Mouse (Mus musculus): ENCODE measurements around the gene Mrpl43.

Gene Mrpl43

GRCm38 (mm10) chr19:45007425-45008191 lies 1.4 kb upstream of the Mrpl43 start:
- DNase-seq (ENCODE audit: low spot score): no peak

GRCm38 (mm10) chr19:45007021-45007420 lies 779 bp upstream of the Mrpl43 start:
- no peak for DNase-seq (ENCODE audit: low spot score)

DNA sequence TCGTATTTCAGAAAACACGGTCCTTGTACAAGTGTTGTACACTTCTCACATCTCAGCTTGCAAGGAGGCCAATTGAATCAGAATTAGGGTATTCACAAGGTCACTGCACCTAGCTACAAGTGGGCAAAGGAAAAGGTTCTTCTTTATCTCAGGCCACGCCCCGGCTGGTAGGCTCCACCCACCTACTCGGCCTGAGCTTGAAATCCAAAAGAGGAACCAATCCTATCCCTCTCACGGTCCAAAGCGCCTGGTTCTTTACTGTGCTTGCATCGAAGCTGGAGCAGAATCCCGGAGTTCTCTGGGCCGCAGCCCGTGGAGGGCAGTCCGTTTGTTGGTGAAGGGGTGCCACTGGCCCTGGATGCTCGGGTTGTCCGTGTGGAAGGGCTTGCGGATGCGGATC lies 798 bp downstream of the Mrpl43 start, which contains the start of gene Twnk:
Gene Twnk (plus strand): TSS at position 220 of the 400 bp plus-strand sequence.
- DNase-seq (ENCODE audit: low spot score): peak; percentile 43

GRCm38 (mm10) chr19:45003740-45004516 lies 2.3 kb downstream of the Mrpl43 start:
- no peak for DNase-seq (ENCODE audit: low spot score)

- no peak for DNase-seq (ENCODE audit: low spot score)
These were observed 3.9 kb downstream of the Mrpl43 start for GRCm38 (mm10) chr19:45002301-45002700.

- DNase-seq (ENCODE audit: low spot score): no peak
These were observed 6.6 kb downstream of the Mrpl43 start for GRCm38 (mm10) chr19:44999647-45000046.

GRCm38 (mm10) chr19:44997786-44998185 lies 8.5 kb downstream of the Mrpl43 start:
- no peak for DNase-seq (ENCODE audit: low spot score)

DNA sequence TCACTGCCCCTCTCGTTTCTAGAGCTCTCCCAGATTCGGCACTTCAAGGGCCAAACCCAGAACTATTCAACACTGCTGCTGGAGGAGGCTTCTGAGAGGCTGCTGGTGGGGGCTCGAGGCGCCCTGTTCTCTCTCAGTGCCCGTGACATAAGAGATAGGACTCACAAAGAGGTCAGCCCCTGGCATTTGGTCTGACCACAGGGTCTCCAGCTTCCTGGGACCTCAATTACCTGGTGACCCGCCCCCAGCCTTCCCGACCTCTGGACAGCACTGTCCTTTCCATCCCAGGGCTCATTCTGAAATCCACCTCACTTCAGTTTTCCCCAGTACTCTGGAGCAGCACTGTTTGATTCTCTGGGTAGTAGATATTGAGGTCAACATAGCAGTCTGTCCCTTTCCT lies 13.5 kb downstream of the Mrpl43 start:
- no peak for DNase-seq (ENCODE audit: low spot score)

- peak; percentile 76 for DNase-seq (ENCODE audit: low spot score)
These were observed 14.0 kb downstream of the Mrpl43 start for GRCm38 (mm10) chr19:44992246-44992645.

GRCm38 (mm10) chr19:44991031-44991430 lies 15.2 kb downstream of the Mrpl43 start:
- peak; percentile 83 for DNase-seq (ENCODE audit: low spot score)

GRCm38 (mm10) chr19:44989567-44990495 lies 16.4 kb downstream of the Mrpl43 start:
- peak; percentile 42 for DNase-seq (ENCODE audit: low spot score)

DNA sequence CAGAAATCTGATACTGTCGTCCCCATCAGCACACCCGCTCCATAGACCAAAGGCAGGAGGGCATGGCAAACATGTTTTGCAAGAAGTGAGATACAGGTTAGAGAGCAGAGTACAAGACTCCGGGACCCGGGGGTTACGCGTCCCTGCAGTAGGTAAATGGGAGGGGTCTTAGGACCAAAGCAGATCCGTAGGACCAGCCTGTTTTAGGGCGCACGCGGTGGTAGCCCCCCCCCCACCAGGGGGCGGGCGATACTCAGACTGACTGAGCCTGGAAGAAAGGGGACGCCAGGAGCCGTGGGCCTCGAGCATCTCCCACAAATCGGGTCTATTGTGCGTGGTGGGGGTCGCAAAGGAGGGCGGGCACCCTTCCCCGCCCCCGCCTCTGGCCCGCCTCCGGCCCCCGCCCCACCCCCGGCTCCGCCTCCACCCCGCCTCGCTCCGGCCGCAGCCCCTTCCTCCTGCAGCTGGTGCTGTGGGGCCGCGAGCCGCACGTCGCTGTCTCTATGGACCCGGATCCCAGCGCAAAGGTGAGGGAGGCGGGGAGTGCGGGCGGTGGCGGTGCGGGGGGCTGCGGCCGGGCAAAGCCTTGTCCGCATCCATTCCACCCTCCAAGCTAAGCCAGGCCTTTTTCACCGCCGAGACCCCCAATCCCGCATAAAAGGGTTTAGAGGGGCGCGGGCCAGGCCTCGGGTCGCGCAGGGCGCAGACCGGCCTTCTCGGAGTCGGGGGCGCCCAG lies 17.2 kb downstream of the Mrpl43 start, which contains the start of gene Sema4g:
Gene Sema4g (plus strand): TSS at position 271 of the 736 bp plus-strand sequence.
- peak; percentile 74 for DNase-seq (ENCODE audit: low spot score)

DNA sequence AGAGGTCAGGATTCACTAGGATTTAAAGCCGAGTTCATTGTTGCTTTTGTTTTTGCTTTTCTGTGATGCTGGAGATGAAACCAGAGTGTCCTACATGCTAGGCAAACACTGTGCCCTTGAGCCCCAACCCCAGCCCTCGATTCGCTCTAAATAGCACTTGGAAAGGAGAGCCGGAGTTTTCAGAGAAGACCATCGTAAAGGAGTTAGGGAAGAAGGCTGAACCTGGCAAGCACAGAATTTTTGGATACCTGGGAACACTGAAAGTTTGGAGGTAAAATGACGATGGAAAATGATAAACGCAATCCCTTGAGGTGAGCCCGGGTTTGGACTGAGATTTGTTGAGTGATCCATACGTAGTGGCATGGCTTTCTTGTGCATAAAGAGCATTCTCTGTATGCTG lies 17.9 kb downstream of the Mrpl43 start:
- no peak for DNase-seq (ENCODE audit: low spot score)

DNA sequence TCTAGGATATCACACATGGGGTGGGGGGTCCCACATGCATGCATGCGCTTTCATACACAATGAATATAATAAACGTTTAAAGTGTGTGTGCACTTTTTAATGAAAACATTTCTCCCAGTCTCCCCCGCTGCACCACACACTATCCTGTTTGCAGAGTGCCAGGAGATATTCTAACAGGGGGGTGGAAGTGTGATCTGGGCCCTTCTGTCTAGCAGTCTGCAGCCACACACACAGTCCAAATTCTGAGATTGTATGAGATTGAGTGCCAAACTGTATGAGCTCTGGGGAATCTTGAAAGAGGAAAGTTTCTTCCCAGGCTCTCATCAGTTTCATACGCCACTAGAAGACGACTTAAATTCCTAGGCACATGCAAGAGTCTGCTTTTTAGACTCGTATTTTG lies 18.4 kb downstream of the Mrpl43 start:
- no peak for DNase-seq (ENCODE audit: low spot score)

GRCm38 (mm10) chr19:44987004-44987403 lies 19.2 kb downstream of the Mrpl43 start:
- DNase-seq (ENCODE audit: low spot score): no peak

GRCm38 (mm10) chr19:44985159-44985988 lies 20.9 kb downstream of the Mrpl43 start:
- DNase-seq (ENCODE audit: low spot score): no peak

- no peak for DNase-seq (ENCODE audit: low spot score)
These were observed 21.8 kb downstream of the Mrpl43 start for GRCm38 (mm10) chr19:44984420-44984819.

DNA sequence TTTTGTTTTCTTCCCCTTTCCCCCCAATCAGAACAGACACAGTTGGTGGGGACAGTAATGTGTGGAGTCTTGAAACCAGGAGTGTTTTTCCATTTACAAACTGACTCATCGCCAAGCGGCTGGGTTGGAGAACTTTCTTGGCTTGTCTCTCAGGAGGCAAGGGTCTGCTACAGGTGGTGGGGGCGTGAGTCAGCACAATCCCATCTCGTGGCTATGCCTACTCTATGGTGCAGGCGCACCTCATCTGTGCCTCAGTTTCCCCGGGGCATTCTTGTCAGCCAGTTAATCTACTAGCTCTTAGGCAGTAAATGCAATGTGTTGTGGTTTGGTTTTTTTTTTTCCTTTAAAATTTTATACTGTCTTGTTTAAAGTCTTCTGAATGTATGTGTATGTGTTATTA lies 22.9 kb downstream of the Mrpl43 start:
- no peak for DNase-seq (ENCODE audit: low spot score)

DNA sequence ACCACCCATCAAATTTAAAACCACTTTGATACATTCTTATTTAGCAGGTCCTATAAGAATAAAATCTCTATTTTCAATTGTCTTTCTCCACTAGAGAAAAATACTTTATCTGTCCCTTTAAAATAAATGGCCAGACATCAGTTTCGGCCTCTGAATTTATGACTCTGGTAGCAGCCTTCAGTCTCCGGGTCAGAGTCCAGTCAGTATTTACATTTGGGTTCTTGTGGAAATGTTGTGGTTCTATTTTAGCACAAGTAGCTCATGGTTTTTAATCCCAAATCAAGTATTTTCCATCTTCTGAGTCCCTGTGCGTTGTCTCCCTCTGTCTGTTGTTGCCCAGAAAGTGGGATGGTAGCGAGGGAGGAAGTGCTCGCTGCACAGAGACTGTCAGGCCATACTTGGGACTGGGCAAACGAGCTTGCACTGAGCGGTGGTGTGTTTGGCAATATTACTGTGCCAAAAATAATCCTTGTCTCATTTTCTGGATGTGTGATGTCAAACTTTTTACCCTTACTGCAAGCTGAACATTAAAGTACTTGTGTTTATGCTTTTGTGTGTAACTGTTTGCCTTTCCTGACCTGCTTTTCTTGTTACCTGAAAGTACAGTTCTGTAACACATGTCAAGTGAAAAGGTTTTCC lies 23.6 kb downstream of the Mrpl43 start:
- DNase-seq (ENCODE audit: low spot score): no peak

GRCm38 (mm10) chr19:44980787-44981186 lies 25.5 kb downstream of the Mrpl43 start:
- DNase-seq (ENCODE audit: low spot score): no peak

Measured in yolk sac, embryonic 10.5 days (tissue).